Mouse (Mus musculus) ES-E14 (cell line): ENCODE measurements around the gene Mrm2. TPM values are rescaled to one million over a fixed set of nuclear protein-coding genes. Genes with fewer than 3 reads are reported as not detected.
A peak's percentile ranks its signal among the peaks of the same experiment; 100 is the strongest.

ENCODE experiments used
- DNase-seq: peaks from one replicate; pipeline ENCODE4 v3.0.0-alpha.2; 2013; ENCODE audit warnings: low read depth, low spot score
- H3K27ac ChIP-seq: 2 replicates; pipeline ENCODE4 v1.5.1; 2012; ENCODE audit warnings: low read depth, mild to moderate bottlenecking, low read length, moderate library complexity, mixed read lengths; ENCODE audit not compliant: poor library complexity, insufficient read depth, severe bottlenecking
- H3K36me3 ChIP-seq: 2 replicates; pipeline ENCODE4 v1.6.1; 2012; ENCODE audit warnings: mild to moderate bottlenecking, low read length, moderate library complexity, mixed read lengths; ENCODE audit not compliant: control insufficient read depth, poor library complexity, insufficient read depth, severe bottlenecking
- H3K4me1 ChIP-seq, 2 experiments: fragments of 150-350 bp in 1 of 2; sonication (generic) in 1 of 2; 2 replicates each; pipeline ENCODE4 v1.6.1; 2012; ENCODE audit warnings: low read length in 2 of 2, mild to moderate bottlenecking in 1 of 2, mixed read lengths in 1 of 2; ENCODE audit not compliant: control insufficient read depth in 2 of 2, insufficient read depth in 2 of 2, poor library complexity in 1 of 2
- H3K4me3 ChIP-seq, 2 experiments: fragments of 150-350 bp in 1 of 2; sonication (generic) in 1 of 2; 2 replicates each; pipeline ENCODE4 v1.5.1; 2012; ENCODE audit warnings: low read length in 2 of 2, low read depth in 1 of 2, mild to moderate bottlenecking in 1 of 2, mixed read lengths in 1 of 2; ENCODE audit not compliant: insufficient read depth in 1 of 2, poor library complexity in 1 of 2, severe bottlenecking in 1 of 2
- H3K9ac ChIP-seq: 2 replicates; pipeline ENCODE4 v1.6.1; 2012; ENCODE audit warnings: low read depth, mild to moderate bottlenecking, low read length, mixed read lengths; ENCODE audit not compliant: poor library complexity, insufficient read depth, severe bottlenecking
- H3K9me3 ChIP-seq: fragments of 150-350 bp; sonication (generic); 2 replicates; pipeline ENCODE4 v1.6.1; 2012; ENCODE audit warnings: low read depth, mild to moderate bottlenecking, low read length; ENCODE audit not compliant: control insufficient read depth, insufficient read depth
- CHD2 ChIP-seq: IDR thresholded peaks from 2 replicates; pipeline ENCODE4 v1.6.1; 2014; ENCODE audit warnings: mild to moderate bottlenecking, low read depth, low read length, inconsistent platforms
- HCFC1 ChIP-seq: IDR thresholded peaks from 2 replicates; pipeline ENCODE4 v1.6.1; 2012; ENCODE audit warnings: low read length, inconsistent platforms, borderline replicate concordance; ENCODE audit not compliant: insufficient read depth
- MAFK ChIP-seq: IDR thresholded peaks from 2 replicates; pipeline ENCODE4 v1.6.1; 2014; ENCODE audit warnings: mild to moderate bottlenecking, low read depth, low read length, inconsistent platforms; ENCODE audit not compliant: insufficient read depth
- ZC3H11A ChIP-seq: IDR thresholded peaks from 2 replicates; pipeline ENCODE4 v1.6.1; 2012; ENCODE audit warnings: low read depth, mild to moderate bottlenecking, inconsistent platforms, low read length, borderline replicate concordance
- ZNF384 ChIP-seq: IDR thresholded peaks from 2 replicates; pipeline ENCODE4 v1.6.1; 2012; ENCODE audit warnings: low read depth, low read length, inconsistent platforms
- in situ Hi-C, 2 experiments: fragments of 600-800 bp; cut with MboI; formaldehyde crosslinking; loops; one replicate each; pipeline ENCODE4 v1.15.1; 2025; ENCODE audit warnings: low sequenced_read_pairs in 2 of 2, inconsistent platforms in 1 of 2; ENCODE audit not compliant: unreplicated experiment in 2 of 2
- total RNA-seq: library from RNA; depleted of rRNA; stranded (reverse); fragments of 300-350 nt; gene quantifications from 2 replicates; pipeline ENCODE4 v1.2.3, GENCODE M21; 2012

The Mrm2 gene
- total RNA-seq, 1 experiment = 14.6 TPM

DNA sequence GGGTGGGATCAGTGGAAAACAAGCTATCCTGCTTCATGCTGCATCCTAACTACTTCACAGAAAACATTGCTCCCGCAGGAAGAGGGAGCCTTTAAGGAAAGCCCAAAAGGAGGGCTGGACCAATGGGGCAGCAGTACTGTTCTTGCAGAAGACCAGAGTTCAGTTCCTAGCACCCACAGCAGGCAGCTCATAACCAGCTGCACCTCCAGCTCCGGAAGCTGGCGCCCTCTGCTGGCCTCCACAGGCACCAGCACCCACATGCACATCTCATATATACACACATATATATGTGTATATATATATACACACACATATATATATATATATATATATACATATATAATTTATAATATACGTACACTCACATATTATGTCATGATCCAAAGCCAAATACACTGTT is 7.1 kb upstream of the Mrm2 start:
- in situ Hi-C loops = no loop called here
- no peak overlapping the region for H3K9ac ChIP-seq
- H3K36me3 ChIP-seq = peaks cover 34% of the 10 kb centered on the region; the same call in 1 of the 2 replicates
- H3K4me3 ChIP-seq = no peak overlapping the region
- TF ChIP-seq ZNF384 (no peak), CHD2 (no peak)
- no peaks in the 10 kb centered on the region for H3K4me1 ChIP-seq
- no peak overlapping the region for H3K27ac ChIP-seq
- no peak for DNase-seq
- H3K9me3 ChIP-seq = no peaks in the 10 kb centered on the region

GRCm38 (mm10) chr5:140336680-140337079 is 5.0 kb upstream of the Mrm2 start:
- peaks cover 31% of the 10 kb centered on the region; the same call in 1 of the 2 replicates for H3K36me3 ChIP-seq
- H3K4me3 ChIP-seq = no peak overlapping the region
- DNase-seq = no peak
- peaks cover 0 to 4% of the 10 kb centered on the region in 2 experiments; a peak in 2 of 4 replicates for H3K4me1 ChIP-seq
- H3K9ac ChIP-seq = no peak overlapping the region
- no peak for TF ChIP-seq HCFC1
- TF ChIP-seq MAFK = no peak
- TF ChIP-seq ZC3H11A = no peak
- no peak for TF ChIP-seq CHD2
- TF ChIP-seq ZNF384 = no peak
- no peaks in the 10 kb centered on the region for H3K9me3 ChIP-seq
- no peak overlapping the region for H3K27ac ChIP-seq
- in situ Hi-C loops = no loop called here

DNA sequence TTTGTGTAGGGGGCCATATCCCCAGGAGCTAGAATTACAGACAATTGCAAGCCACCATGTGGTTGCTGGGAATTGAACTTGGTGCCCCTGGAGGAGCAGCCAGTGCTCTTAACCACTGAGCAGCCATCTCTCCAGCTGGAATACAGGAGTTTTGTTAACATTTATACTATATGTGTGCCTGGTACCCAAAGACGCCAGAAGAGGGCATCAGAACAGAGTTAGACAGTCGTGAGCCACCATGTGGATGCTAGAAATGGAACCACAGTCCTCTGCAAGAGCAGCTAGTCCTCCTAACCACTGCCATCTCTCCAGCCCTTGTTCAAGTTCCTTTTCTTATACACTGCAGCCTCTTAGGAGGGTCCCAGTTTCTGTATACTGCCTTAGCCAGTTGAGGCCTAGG is 1.9 kb upstream of the Mrm2 start:
- H3K36me3 ChIP-seq = peaks cover 15% of the 10 kb centered on the region; the same call in 1 of the 2 replicates
- no peak for DNase-seq

GRCm38 (mm10) chr5:140332519-140332918 is 821 bp upstream of the Mrm2 start:
- peaks cover 0 to 4% of the 10 kb centered on the region in 2 experiments; a peak in 2 of 4 replicates for H3K4me1 ChIP-seq
- no peak overlapping the region for H3K9ac ChIP-seq
- H3K4me3 ChIP-seq = peak overlapping the region; percentile 20 to 96; a peak in 2 of 4 replicates
- H3K27ac ChIP-seq = peak overlapping the region; percentile 30; the same call in 1 of the 2 replicates
- no peaks in the 10 kb centered on the region for H3K9me3 ChIP-seq
- TF ChIP-seq ZNF384 = no peak
- no peak for TF ChIP-seq ZC3H11A
- TF ChIP-seq MAFK = no peak
- no peak for TF ChIP-seq CHD2
- TF ChIP-seq HCFC1 = no peak
- in situ Hi-C loops = no loop called here
- H3K36me3 ChIP-seq = peaks cover 11% of the 10 kb centered on the region
- no peak for DNase-seq

More for the DNA sequence above, 1.9 kb upstream of the Mrm2 start:
- no peak for TF ChIP-seq MAFK
- no peak for TF ChIP-seq ZNF384
- no peak for TF ChIP-seq ZC3H11A
- no peak for TF ChIP-seq CHD2
- H3K9ac ChIP-seq = no peak overlapping the region; the same call in 1 of the 2 replicates
- H3K4me3 ChIP-seq = no peak overlapping the region
- no peak overlapping the region for H3K27ac ChIP-seq
- peaks cover 0 to 4% of the 10 kb centered on the region in 2 experiments; a peak in 2 of 4 replicates for H3K4me1 ChIP-seq
- no peaks in the 10 kb centered on the region for H3K9me3 ChIP-seq
- in situ Hi-C loops = no loop called here

- H3K4me1 ChIP-seq = peaks cover 2 to 4% of the 10 kb centered on the region in 2 experiments; a peak in 2 of 4 replicates
- TF ChIP-seq MAFK (no peak), CHD2 (no peak), HCFC1 (no peak), ZNF384 (no peak), ZC3H11A (no peak)
- peaks cover 5% of the 10 kb centered on the region for H3K36me3 ChIP-seq
- in situ Hi-C loops = no loop called here
- no peak for DNase-seq
- H3K9me3 ChIP-seq = no peaks in the 10 kb centered on the region
- H3K9ac ChIP-seq = no peak overlapping the region
- H3K4me3 ChIP-seq = no peak overlapping the region
- no peak overlapping the region for H3K27ac ChIP-seq
These were observed 7.6 kb downstream of the Mrm2 start for GRCm38 (mm10) chr5:140324058-140324457.
